Mouse (Mus musculus): ENCODE measurements at regions not wholly inside any gene's neighbourhood (a gene's known extent, or its start where the extent isn't known, plus 50 kb on each side); places are given as distances from the start of the nearest gene placed in this dataset.

DNA sequence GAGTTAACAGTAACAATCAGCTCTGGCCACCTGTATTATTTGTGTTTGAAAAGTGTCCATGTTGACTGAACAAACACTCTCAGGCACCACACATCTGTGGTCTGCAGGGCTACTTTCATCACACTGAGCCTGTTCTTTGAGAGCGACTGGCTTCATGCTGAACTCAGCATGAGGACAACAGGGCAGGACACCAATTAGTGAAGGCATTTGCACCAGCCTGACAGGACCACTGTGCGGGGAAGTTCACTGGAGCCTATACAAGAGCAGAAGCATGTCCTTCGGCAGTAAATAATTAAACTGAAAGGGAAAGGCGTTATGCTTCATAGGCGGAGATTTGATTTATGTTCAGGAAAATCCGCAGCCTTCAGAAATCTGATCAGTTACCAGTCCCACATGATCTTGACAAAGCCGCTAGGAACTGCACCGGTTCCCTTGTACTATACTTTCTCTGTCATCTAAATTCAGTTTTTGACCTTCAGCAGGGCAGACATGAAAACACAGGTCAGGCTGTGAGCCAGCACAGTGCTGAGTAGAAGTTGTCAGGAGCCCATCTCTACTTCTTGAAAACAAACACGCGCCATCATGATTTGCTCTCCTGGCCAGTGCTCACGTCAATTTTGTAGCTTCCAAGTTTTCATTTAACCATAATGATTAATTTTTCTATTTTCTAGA, 166.1 kb upstream of the Slc7a11 start:
- TF ChIP-seq HCFC1 (IDR thresholded peaks at IDR 0.05; ENCODE audit: borderline replicate concordance, insufficient read depth, low read length) (no peak), MAFK (IDR thresholded peaks at IDR 0.05; ENCODE audit: insufficient read depth, low read depth, low read length) (no peak)

Data from ES-E14 (cell line).